Mouse (Mus musculus) urinary bladder, postnatal 10 days (tissue): Measurements from ENCODE around the gene Islr.

Experiments
- DNase-seq: peaks from one replicate; pipeline ENCODE4 v3.0.0; 2022; ENCODE audit warnings: low spot score

Gene Islr

DNA sequence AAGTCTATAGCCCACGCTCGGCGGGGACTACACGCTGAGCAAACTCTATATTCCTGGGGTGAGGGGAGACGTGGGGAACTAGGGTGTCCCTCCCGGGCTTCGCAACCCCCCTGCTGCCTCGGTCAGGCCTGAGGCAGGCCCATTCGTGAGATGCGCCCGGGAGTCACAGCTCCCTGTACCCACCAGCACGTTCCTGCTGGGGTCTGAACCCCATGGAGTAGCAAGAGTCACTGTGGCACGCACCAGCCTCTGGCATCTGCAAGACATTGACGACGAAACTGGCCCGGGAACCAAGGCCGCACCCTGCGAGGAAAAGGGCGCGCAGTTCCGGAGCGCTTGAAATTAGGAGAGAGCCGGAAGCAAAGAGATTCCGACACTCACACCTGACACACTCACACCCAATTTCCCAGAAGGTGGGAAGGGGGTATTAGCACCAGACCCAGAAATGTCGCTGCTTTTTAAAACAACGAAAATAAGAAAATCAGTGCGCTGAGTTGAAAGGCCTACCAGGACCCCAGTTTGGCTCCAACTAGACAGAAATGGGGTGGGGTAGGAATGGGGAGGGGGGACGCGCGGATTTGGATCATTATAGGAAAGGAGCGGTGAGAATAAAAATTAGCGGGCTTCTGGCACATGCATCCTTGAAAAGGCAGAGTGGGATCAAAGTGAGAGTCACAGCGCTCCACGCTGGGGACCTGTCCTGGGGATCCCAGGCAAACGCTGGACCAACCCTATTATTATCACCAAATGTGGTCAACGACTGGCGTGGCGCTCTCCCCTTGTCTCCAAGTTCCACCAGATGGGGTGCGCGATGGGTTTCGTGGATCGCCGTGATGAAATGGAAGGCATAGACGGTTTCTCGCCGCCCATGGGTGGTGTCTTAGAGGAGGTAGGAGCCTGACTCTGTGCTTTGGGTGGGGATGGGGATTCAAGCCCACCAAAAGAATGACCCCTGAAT lies 7.2 kb downstream of the Islr start:
- DNase-seq, result no peak

DNA sequence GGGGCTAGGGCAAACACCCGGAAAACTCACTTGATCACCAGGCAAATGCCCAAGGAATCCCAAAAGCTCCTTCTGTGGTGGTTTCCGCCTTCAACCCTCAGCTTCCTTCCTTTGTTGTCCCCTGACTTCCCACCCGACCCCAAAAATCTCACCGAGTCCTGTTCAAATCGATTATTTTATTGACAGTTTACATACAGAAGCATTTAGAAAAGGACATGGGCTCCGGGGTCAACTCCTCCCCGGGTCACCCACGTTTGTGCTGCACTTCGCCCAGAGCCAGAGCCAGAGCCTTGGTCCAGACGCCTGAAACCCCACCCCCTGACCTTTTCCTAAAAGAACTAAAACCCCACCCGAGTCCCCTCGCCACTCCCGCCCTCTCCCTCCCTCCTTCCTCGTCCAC lies 8.0 kb downstream of the Islr start:
- DNase-seq, result no peak

DNA sequence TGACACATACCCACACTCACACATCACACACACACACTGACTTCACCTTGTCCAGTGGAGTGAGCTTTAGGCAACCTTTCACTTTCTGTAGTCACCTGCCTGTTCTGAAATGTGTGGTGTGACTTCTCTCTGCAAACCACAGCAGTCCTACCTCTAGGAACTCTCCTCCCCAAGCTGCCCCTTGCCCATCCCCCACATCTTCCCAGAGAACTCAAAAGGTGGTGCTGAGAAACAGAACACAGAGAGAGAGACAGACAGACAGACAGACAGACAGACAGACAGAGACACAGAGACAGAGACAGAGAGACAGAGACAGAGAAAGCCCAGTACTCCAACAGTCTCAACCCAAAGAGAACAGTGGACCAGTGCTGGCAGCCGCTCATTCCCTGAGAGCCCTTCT lies 8.4 kb downstream of the Islr start:
- DNase-seq, result no peak

DNA sequence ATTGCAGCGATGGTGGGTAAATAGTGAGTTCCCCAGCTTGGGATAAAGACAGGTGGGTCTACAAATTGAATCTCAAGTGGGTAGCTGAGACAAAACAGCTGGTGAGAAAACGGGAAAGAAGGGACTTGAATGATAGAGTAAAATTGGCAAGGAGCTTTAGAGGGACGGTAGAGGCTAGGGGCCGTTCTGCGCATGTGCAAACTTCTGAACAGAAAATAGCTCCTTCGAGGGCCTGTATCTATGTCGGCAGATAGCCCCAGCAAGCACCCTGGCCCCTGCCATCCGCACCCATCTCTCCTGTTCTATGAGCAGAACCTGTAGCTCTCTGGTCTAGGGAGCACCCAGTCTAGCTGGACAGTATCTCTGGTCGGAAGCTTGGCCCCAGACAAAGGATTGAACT lies 9.9 kb downstream of the Islr start:
- DNase-seq, result no peak

DNA sequence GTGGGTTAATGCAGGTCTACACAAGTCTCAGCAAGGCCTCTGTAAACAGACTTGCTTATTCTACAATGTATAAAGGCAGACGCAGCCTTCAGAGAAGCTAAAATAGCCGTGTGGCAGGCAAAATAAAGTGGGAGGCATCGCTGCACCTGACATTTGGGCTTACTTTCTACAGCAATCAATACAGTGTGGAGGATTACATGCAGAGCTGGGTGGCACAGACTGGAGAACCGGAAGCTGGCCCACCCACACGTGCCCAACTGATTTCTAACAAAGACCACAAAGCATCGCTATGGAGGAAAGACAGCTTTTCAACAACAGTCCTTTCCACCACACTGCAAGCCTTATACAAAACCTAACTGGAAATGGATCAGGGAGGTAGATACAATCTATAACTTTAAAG lies 19.6 kb downstream of the Islr start:
- no peak for DNase-seq

DNA sequence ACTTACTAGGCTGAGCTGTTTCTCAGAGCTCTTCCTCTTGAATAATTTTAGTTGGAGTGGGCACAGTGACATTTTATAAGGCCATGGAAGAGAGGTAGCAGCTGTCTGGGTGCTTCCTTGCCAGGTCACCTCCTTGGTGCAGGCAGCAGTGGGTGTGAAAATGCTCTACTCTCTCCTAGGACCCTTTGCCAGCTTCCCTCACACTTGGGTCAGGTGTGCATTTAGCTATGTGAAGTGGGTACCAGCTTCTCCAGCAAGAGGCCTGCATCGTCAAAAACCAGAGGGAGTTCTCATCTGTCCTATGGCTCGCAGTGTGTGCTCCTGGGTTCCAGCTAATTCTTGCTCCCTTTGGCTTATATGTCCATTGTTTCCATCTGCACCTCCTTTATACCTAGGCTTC lies 24.7 kb downstream of the Islr start:
- no peak for DNase-seq

DNA sequence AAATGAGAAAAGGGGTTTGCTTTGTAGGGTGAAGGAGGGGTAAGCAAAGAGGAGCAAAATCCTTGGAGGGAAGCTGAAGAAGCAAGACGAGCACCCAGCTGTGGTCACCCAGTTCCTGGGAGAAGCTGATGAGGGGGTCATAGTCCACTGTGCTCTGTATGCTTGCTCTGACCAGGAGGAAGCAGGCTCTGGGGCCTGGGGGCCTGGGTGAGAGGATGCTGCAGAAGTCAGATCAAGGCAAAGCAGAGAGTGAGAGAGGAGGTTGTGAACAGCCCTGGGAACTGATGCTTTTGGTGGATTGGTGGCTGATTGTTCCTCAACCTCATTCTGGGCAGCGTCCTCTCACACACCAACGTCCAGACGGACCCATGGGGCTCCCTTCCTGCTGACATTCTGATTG lies 26.9 kb downstream of the Islr start:
- DNase-seq, result no peak

DNA sequence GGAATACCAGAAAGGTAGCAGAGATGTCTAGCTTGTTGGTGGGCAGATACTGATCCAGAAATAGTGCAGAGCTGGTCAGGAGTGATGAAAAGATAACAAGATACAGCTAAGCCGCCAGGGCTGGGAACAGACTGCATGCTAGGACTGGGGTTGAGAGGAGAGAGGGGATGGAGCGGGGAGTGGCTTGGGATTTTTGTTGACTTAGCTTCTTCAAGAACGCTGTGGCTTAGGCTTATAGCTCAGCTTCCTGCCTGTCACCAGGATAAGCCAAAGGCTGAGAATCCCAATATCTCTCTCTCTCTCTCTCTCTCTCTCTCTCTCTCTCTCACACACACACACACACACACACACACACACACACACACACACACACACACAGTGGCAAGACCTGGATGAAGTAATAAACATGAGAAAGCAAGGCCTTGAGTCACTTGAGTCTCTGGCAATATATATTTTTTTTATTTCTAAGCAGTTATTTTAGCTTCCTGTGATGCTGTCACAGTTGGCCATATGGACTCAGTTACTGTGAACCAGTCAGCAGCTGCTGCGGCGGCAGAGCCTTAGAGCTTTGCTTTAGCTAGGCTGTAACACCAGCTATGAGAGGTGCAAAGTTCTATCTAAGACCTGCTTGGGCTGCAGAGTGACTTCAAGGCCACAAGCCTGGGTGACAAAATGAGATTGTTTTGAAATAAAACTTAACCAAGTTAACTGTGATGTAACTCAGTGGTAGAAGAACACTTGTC lies 28.2 kb downstream of the Islr start:
- no peak for DNase-seq

DNA sequence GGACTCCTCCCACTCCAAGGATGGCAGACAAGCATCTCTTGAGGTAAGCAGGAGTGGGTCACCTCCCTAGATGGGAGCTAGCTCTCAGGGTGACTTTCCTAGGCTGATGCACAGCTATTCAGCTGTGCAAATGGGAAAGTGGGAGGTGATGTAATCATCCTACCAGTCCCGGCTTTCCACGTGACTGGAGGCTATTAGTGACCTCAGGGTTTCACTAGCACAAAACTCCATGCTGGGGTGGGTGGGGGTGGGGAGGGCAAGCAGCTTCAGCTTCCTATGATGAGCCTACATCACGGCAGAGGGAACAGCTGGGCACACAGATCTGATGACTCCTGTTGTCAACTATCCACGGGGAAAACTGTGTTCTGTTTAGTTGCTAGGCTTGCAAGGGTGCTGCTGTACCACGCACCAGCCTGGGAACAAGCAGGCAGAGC lies 29.3 kb downstream of the Islr start:
- DNase-seq, result no peak

DNA sequence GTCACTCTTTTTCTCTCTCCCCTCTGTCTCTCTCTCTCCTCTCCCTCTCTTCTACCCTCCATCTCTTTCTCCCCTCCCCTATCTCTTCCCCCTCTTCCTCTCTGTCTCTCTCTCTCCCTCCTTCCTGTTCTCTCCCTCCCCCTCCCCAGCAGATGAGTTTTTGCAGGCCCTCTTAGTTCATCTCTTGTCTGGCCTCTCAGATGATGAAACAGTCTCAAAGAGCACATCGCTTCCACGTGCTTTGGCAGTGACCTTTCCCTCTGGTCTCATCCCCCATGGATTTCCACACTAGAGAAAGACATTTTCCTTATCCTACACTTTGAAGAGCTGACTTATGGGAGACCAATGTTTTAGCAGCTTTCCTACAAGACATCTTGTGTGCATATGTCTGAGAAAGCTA lies 31.2 kb downstream of the Islr start:
- no peak for DNase-seq

DNA sequence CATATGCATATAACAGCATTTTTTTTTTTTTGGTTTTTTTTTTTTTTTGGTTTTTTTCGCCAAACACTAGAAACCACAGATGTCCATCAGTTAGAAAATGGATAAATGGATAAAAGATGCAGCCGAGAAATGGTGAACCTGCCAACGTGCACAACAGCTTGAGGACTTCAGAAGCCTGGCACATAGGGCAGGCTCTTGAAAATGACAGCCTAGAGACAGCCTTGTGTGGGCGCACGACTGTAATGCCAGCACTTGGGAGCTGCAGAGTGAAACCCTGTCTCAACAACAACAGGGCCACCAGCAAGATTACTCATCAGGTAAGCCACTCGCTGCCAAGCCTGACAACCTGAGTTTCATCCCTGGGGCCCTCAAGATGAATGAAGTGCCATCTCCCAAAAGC lies 34.7 kb downstream of the Islr start:
- DNase-seq, result no peak

DNA sequence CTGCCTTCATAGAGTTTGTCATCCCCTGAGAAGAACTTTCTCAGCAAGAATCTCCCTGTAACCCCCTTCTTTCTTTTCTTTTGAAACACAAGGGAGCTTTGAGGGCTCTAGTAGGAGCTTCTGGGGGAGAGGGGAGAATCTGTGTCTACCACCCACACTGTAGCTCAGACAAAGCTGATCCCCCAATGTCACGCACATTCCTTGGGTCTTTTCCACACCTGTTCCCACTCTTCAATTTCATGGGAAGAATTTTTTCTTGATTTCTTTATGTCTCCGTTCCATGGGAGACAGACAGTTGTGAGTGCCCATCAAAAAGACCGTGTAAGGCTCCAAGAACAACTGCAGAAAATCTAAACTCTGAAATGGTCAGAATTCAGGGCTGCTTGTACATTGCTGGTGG lies 35.2 kb downstream of the Islr start:
- no peak for DNase-seq

DNA sequence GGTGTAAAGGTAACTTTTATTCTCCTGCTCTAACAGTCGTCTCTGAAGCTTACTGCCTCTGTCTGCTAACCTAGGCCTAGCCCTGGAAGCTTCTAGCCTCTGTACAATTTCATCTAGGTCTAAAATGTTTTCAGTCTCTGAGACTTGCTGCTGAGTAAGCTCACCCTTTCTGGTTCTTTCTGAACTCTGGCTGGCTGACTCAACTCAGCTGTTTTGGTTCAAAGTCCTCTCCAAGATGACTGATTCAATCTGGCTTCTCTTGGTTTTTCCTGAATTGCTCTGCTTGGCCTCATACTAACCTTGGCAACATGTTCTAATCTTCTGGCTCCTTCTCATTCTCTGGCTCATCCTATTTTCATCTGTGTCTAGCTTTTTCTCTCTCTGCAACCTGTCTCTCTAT lies 38.3 kb downstream of the Islr start:
- DNase-seq, result no peak

DNA sequence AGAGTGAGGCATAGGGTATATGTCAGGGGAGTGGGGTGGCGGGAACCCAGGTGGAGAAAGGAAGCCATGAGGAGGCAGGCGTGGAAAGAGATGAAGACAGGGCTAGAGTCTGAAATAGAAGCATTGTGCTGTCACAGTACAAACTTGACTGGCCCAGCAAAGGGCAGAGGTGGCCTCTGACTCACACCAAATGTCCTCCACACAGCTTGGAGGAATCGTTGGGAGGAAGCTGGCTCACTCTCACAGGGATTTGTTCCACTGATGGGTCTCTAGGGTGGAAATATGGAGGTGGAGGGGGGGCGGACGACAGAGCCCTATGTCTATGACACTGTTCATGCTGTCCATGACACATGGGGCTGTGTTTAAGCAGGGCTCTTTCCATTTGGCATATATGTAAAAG lies 41.0 kb downstream of the Islr start:
- no peak for DNase-seq

DNA sequence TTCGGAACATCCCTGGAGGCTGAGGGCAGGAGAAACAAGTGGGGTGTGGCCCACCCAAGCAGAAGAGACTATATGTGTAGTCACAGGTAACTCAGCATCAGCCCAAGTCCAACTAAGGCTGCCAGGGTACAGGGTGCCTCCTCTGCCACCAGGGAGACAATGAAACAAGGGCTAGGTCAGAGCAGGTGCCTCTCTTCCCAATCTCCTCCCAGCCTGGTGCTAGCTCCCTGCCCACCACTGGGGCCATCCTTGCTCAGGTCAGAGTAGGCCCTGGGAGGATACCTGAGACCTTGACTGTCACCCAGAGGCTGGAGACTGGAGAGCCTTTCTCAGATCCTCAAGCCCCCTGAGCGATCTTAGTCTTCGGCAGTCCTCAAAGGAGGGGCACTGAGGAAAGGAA lies 41.9 kb downstream of the Islr start:
- no peak for DNase-seq

DNA sequence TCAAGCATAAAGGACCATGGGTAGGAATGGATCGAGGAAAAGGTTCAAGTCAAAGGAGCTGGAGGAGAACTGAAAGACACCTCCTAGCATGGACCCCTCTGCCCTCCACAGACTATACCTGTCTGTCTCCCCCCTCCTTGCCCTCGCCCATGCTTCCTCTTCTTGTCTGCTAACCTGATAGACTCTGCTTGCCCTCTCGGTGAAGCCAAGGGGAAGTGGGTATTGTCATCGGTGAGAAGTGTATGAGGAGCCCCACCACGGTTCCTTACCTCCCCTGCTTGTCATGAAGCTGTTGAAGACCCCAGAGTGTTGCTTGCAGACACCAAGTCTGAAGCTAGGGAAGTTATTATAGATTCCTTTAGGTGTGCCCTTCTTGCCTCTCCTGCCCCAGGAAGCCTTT lies 43.8 kb downstream of the Islr start:
- no peak for DNase-seq

DNA sequence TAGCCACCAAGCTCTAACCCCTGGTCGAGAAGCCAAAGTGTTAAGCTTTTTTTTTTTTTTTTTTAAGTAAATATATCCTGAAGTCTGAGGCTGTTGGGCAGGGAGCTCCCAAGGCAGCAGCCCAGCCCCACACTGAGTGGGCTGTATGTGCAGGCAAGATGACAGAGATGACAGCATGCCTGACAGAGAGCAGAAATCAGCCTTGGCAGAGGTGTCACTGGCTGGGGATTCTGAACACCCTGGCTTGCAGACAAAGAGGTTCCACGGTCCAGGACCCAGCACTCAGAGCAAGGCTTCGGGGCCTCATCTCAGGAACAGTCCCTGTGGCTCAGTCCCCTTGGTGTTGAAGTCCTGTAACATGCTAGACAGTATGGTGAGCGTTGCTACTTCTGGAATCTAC lies 44.3 kb downstream of the Islr start:
- DNase-seq, result no peak

DNA sequence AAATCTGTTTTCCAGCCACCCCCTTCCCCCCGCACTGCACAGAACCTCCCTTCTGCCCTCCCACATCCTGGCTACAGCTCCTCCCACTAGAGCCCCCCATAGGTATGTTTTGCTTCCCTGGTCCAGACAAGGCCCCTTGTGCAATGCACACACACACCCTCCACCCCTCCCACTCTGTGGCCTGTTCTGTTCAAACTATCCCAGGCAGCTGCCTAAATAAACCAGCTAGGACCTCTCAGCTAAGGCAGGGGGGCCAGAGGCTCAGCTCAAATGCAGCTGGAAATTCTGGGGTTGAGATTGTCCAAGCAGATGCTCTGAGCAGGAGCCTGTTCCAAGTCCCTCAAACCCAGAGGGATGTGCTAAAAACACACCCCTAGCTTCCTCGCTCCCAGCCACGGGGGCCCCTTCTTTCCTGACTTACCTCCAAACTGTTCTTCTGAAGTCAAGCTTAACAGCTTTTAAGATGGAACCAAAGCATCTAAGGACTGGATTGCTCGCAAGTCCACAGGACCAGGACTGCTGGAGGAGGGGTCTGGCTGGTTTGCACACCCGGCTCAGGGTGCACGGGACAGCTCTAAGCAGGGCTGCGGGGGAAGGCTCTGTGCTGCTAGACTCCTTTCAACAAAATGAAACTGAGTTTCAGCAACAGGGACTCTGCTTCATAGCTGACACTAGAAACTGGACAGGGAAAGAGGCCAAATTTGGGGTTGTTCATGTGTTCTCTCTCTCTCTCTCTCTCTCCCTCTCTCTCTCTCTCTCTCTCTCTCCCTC lies 45.4 kb downstream of the Islr start:
- DNase-seq, result no peak

DNA sequence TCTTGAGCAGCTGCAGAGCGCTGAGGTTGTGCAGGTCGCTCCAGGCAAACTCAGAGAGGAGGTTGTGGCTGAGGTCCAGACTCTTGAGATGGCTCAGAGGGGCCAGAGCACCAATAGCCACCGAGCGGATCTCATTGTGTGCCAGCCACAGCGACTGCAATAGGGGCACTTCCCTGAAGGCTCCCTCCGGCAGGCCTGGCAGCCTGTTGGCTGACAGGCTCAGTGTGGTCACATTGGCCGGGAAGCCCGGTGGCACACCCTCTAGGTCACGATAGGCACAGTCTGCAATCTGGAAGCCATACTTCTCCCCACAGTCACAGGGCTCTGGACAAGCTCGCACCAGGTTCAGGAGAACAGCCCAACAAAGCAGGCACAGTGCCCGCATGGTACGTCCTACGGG lies 46.3 kb downstream of the Islr start:
- no peak for DNase-seq

DNA sequence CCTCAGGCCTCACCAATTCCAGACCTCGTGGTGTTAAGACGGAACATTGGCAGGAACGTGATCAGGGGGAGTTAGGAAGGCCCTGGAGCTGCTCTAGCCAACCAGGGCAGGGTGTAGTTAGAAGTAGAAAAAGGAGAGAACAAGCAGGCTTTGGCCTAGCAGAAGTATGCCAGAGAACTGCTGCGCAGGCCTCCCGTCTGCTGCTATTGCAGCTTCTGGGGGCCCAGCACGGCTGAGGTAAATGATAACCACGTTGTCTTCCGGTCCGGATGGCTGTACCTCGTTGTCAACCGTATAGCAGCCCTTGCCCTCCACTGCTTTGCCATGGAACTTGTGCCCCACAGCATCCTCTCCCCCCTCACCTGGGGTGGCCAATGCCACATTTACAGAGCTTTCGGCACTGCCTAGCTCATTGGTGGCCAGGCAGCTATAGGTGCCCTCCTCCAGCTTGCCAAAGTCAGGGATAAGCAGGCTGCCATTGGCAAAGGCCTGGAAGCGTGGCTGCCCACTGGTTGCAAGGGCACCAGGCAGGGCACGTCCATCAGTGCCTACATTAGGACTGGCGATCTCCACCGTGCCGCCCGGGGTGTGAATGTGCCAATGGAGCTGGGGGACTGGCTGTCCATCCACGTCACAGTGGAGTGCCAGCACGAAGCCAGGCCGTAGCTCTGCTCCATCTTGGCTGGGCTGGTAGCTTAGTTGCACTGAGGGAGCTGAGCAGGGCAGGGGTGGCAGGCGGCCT lies 47.1 kb downstream of the Islr start:
- DNase-seq, result no peak

DNA sequence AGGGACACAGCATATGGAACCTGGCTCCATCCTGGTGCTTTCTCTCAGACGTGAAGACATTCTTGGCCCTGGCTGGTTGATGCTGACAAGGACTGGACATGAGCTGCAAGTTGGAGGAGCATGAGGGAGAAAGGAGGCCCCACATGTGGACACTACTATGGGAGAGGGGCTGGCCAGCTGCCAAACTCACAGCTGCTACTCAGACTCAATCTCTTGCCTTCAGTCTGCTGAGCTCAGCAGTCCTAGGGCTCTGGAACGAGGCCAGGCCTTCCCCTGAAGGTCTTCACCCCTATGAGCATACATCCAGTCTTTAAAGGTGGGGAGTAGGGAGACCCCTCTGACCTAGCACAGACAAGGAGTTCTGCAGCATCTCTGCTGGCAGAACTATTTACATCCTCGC lies 48.7 kb downstream of the Islr start:
- DNase-seq, result no peak

DNA sequence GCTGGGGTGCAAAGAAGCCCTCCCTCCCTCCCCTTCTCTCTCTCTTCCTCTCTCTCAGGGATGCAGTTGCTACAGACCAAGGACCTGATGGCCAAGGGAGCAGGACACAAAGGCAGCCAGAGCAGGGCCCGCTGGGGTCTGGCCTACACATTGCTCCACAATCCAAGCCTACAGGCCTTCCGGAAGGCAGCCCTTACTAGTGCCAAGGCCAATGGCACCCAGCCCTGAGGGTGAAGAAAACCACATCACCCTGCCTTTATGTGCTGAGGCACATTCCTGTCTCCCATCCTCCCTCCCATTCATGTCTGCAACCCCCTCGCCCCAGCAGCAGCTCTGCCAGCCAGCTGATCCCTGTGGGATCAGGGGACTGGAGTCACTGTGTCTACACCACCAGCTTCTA lies 51.0 kb downstream of the Islr start:
- DNase-seq, result no peak
